Mouse (Mus musculus) embryonic fibroblast, embryonic 13.5 days (primary cell): ENCODE measurements around the gene Grap2.

Experiments
- CTCF ChIP-seq: IDR thresholded peaks from 2 replicates; pipeline ENCODE4 v1.5.1; 2011; ENCODE audit warnings: mild to moderate bottlenecking, control low read depth, low read length, moderate library complexity, borderline replicate concordance; ENCODE audit not compliant: insufficient read depth
- POLR2A ChIP-seq: IDR thresholded peaks from 2 replicates; pipeline ENCODE4 v1.6.1; 2011; ENCODE audit warnings: low read depth, mild to moderate bottlenecking, control low read depth, low read length, moderate library complexity

GRCm38 (mm10) chr15:80619166-80619565 lies 46.8 kb downstream of the Grap2 start:
- TF ChIP-seq CTCF, result no peak
- TF ChIP-seq POLR2A, result no peak
